Mouse (Mus musculus) kidney, adult 9 months (tissue): ENCODE data around the gene Bmp2k.

Experiments
- DNase-seq: peaks from one replicate; pipeline ENCODE4 v3.0.0; 2022

The Bmp2k gene

DNA sequence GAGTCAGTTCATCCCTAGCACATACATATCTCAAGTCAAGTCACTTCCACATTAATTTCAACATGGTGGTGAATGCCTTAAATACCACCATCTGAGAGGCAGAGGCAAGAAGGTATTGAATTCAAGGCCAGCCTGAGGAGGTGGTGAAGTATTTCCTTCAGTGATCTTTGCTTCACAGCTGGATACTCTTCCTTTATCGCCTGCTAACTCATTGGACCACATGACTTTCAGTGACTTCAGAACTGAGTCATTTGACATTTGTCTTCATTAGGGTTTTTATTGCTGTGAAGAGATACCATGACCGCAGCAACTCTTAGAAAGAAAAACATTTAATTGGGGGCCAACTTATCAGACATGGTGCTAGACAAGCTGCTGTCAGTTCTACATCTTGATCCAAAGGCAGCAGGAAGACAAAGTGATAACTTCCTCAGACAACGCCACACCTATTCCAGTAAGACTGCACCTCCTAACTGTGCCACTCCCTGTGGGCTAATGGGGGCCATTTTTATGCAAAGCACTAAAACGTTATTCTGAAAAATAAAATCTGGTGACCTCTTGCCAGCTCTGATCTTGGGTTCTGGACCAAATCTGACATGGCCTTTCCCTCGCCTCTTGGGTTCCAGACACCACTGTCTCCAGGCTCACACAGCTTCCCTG is 24.9 kb upstream of the Bmp2k start:
- no peak for DNase-seq

GRCm38 (mm10) chr5:96973714-96974113 is 23.8 kb upstream of the Bmp2k start:
- no peak for DNase-seq

DNA sequence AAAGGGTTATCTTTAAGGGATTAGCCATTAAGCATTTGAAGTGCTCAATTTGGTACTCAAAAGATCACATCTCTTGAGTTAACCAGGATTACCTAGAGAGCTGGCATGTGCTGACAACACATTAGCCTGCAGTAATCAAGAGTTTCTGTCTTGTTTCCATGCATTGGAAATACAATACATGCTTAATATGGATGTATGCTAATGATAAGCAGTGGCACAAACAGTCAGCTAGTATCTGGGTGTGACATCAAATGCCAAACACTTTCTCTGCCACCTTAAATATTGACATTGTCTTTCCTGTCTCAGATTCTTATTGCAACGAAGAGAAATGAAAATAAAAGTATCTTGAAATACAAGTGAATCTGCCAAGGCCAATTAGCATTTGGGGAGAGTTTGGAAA is 22.8 kb upstream of the Bmp2k start:
- no peak for DNase-seq

- no peak for DNase-seq
Observed at GRCm38 (mm10) chr5:96975112-96975511, 22.4 kb upstream of the Bmp2k start.

DNA sequence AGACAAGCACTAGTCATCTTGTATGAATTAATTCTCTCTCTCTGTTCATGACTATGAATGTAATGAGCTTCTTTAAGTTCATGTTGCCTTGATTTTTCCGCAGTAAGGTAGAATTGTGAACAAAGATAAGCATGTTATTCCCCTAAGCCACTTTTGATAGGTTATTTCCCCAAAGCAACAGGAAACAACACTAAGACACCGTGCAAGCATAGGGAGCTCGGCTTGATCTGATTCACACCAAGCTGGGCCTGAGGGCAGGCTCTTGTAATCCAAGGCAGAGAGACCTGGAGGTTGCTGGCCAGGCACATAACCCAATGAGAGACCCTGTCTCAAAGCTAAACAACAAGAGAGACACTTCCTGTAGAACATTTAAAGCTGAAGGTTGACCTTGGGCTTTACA is 21.3 kb upstream of the Bmp2k start:
- DNase-seq = no peak

- DNase-seq = no peak
Observed at GRCm38 (mm10) chr5:96979296-96980007, 18.0 kb upstream of the Bmp2k start.

DNA sequence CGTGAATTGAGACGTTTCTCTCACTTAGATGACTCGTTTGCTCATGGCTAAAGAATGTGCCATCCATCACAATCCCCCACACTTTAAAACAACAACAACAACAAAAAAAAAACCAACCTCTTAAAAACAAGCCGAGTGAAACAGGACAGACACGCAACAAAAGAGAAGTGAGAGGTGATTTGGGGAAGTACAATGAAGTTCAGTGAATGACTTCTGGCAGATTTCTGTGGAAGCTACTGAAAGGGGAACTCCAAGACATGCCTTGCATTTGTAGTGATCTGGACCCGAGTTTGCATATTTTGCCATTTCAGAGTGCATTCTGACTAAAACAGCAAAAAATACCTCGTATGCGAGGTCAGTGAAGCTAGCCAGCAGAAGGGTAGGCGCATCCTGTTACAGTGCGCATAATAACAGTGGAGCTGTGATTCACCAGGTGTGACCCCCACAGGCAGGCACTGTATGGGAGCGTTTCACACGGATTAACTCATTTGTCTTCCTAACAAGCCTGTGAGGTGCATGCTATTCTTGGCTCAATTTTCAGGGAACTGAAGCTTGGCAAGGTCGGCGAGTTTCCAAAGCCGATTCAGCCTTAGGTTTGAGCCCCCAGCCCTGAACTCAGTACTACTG is 17.4 kb upstream of the Bmp2k start:
- DNase-seq = no peak

DNA sequence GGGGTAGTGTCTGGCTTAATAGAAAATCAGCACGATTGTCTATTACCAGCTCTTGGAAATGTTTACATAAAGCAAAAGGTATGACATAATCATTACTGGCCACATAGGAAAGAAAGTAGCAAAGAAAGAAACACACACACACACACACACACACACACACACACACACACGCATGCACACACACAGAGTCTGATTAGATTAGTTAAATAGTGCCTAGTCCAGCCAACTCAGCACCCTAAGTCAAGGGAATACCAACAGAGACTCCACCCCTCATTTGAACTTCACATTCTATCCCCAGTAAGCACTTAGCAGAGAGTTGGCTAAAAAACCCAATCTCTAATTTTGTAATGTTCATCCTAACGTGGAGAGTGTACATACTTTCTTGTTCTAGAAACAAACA is 15.5 kb upstream of the Bmp2k start:
- peak; percentile 51 for DNase-seq

- no peak for DNase-seq
Observed at GRCm38 (mm10) chr5:96983142-96983541, 14.3 kb upstream of the Bmp2k start.

DNA sequence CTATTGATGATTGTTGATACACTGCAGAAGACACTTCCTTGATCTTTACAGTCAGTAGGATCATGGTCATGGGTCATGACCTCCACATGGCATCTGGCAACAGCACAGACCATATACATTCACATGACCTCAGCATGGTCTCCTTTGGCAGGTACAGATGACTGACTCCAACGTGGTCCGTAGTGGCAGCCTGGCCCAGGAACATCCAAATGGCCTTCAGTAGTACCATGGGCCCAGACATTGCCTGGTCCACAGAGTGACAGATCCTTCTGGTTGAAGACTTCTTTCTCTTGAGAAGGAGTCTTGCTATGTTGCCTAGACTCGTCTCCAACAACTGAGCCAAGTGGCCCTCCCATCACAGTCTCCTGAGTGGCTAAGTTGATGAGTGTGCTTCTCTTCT is 10.6 kb upstream of the Bmp2k start:
- DNase-seq = no peak

GRCm38 (mm10) chr5:96988880-96989279 is 8.6 kb upstream of the Bmp2k start:
- no peak for DNase-seq

GRCm38 (mm10) chr5:96991156-96991555 is 6.3 kb upstream of the Bmp2k start:
- no peak for DNase-seq

DNA sequence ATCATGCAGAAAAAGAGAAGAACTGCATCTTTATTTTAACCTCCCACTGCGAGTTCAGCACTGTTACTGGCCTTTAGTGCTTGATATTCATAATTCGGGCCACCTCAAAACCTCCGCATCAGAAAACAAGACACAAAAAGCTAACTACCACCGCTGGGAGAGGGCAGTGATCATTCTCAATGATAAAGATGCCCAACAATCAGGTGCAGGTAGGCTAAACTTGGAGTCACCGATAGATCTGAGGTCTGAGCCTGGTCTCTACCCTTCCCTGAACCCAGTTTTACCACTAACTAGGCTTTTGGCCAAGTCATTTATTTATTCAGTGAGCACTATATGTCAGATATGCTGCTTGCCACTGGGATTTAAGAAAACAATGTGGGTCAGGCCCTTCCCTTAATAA is 4.8 kb upstream of the Bmp2k start:
- DNase-seq = no peak

GRCm38 (mm10) chr5:96993057-96993456 is 4.4 kb upstream of the Bmp2k start:
- no peak for DNase-seq

DNA sequence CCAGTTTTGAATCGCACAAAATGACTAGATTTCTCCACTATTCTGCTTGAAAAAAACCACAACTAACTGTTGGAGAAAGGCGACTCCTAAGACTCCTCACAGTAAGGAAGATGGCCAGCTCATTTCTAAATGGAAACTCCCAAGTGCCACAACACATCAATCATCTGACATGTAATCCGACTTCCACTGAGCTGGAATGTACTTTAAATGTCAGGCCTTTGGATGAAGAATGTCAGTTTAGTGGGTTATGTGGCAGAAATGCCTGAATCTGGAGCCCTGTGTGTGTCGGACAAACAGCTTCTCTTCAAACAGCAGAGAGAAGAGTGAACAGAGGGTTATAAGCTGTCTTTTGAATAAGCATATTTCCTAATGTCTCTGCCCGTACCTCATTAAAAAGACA is 1.7 kb upstream of the Bmp2k start:
- no peak for DNase-seq

DNA sequence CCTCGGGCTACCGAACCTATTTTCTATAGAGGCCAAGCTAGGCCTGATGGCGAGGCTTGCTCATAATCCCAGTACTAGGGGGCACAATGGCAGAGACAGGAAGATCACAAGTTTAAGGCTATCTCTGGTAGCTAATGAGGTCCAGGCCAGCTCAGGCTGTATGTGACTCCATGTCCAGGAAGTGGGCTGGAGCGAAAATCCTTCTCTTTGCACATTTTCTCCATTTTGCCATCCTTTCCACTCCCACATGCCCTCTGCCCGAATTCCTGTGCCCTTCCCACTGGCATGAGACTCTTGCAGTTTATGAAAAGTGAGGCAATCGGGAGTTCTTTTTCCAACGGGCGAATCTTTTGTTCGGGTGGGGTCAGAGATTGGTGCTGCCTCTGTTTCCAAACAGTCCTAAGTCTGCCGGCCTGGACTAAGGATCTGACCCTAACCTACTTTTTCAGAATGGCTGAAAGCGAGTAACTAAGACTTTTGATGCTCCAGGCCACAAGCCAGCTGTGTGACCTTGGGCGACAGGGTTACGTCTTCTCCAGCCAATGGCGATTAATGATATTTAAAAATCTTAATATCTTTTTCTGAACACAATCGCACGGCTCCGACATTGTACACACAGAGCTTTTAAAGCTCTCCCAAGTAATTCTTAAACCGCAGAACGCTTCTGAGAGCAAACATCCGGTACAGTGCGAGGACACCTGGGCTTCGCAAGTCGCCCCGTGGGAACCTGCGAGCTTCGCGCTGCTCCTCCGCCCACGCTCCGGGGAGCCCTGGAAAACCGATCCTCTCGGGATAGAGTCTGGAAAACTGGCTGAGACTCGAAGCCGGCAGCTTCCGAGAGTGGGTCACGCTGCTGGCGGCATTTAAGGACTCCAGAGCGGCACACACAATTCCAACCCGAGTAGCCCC is 834 bp upstream of the Bmp2k start:
- peak; percentile 59 for DNase-seq

DNA sequence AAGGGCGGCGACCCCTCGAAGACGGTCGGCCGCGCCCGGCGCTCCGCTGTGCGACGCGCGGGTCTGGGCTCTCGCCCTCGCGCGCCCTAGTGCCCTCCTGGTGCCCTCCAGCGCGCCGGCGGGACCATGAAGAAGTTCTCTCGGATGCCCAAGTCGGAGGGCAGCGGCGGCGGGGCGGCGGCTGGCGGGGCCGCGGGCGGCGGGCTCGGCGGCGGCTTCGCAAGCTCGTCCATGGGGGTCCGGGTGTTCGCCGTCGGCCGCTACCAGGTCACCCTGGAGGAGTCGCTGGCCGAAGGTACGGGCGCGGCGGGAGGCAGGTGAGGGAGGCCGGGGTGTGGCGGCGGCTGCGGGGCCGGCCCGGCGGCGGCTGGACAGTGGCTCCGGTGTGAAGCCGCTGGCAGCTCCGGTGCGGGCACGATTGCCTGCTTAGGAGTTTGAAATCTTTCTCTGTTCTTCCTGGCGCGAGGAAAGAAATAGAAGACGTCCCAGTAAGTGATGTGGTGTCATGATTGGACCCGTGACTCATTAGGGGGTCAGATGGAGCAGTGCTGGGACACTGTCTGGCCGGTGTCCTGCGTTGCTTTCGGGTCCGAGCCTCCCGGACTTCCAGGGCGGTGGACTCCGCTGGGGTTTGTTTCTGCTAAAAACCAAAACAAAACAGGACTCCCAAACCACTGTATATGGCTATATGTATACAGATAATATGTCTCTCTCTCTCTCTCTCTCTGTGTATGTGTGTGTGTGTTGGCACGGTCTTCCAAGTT is 495 bp downstream of the Bmp2k start:
- peak; percentile 53 for DNase-seq

GRCm38 (mm10) chr5:96998566-96998907 is 1.0 kb downstream of the Bmp2k start:
- DNase-seq = no peak

DNA sequence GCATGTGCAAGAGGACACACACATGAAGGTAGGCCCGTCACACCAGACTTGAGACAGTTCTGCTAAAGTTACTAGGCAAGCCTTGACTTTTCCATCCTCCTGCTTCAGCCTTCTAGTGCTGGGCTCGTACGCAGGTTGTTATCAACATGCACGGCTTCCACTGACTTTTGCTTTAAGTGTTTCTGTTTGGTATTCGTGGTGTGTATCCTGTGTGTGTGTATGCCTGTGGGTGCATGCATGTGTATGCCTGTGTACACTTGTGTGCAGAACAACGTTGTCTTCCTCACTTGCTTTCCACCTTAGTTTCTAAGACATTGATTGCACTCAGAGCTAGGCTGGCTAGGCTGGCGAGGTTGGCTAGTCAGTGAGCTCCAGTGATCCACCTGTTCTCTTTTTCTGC is 2.1 kb downstream of the Bmp2k start:
- DNase-seq = no peak

DNA sequence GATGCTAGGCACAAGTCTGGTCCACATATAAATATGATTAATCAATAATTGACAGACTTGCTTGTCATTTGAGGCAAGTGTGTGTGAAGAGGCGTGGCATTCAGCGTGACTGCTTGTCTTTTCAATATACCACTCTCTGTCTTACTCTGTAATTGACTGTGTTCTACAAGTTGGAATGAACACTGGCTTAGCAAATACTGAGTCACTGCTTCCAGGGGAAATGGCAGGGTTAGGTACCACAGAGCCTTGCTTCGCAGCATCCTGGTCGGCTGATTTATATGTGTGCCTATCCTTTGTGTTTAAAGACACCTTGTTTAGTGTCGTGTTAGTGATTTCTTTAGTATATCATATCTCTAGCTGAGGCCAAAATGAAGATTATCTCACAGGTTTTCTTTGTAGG is 3.0 kb downstream of the Bmp2k start:
- no peak for DNase-seq

DNA sequence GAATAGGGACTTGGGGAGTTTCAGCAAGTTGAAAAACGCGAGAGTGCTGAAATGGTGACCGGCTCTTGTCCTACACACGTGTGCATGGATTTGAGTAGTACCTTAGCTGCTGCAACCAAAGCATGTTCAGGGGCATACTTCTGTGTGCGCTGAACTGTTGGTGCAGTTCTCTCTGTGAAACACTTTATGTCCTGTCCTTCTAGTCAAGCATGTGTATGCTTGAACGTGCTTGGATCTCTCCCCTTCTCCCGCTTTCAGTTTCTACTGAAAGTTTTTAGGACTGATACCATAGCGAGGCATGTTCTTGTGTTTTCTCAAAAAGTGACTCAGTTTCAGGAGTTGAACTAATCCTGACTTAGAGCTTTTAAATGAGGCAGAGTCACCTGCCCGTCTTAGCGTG is 3.7 kb downstream of the Bmp2k start:
- no peak for DNase-seq

- no peak for DNase-seq
Observed at GRCm38 (mm10) chr5:97001571-97001970, 4.1 kb downstream of the Bmp2k start.

DNA sequence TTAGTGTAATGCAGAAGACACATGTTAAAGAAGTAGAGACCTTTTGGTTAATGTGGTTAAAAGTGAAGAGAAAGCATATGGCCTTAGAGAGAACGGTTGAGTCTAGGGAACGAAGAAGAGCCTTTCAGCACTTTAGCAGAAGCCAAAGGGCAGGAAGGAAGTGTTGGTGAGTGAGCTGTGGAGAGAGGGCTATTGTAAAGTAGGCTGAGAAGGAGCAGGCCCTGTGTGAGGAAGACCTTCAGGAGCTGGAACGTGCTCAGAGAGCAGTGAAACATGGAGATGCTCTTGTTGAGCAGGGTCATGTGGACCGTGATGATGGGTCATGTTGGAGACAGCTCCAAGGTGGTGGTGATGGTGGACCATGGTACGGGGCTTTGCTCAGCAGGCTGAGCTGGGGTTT is 4.8 kb downstream of the Bmp2k start:
- DNase-seq = peak; percentile 54
